Mouse (Mus musculus) colon, adult 2 months (tissue): ENCODE results near the gene March1. TPM values are rescaled to one million over a fixed set of nuclear protein-coding genes. Genes with fewer than 3 reads are reported as not detected.

Experiments used
- polyA plus RNA-seq: library from polyadenylated mRNA; depleted of rRNA; stranded (reverse); fragments of >200 nt; gene quantifications from 2 replicates; pipeline ENCODE4 v1.2.3, GENCODE M21; 2012; rRNA removed

The March1 gene
- 0.41 and 0.57 TPM in 2 replicates for polyA plus RNA-seq

DNA sequence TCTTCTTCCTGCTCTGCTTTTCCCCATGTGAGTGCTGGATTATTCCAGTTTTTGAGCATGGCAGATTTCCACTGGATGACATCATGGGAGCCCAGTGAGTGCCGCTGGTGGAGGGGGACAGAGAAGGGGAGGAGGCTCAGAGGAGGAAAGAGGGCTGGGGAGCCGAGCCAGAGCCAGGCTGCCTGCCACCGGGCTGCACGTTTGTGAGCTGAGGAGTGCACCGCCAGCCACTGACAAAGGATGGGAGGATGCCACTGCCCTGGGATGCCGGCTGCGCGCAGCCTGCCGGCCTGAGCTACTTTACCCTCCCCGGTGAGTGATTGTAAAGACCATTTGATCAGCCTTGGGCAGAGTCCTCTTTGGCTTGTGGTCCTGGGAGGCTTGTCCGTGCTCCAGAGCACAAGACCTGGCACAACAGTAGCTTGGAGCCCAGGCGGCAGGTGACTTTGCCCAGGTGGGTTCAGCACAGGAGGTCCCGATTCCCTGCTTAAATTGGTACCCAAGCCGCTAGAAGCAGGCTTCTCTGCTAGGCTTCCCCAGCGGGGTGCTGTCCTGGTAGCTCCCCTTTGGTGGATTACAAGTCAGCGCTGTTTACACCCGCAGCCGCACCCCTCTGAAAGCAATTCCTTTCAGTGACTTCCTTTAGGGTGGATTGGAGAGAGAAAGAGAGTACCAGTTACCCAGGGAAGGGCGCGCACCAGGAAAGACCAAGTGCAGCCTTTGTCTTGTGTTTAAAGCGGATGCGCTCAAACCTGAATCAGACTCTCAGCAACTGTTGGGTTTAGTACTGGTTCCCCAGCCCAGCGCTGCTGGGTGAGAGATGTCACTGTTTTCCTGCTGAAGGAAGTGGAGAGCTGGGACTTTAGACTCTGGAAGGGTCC lies at the start of gene March1:
Gene March1, plus strand, starts transcription at position 30 of the 881 bp plus-strand sequence.

DNA sequence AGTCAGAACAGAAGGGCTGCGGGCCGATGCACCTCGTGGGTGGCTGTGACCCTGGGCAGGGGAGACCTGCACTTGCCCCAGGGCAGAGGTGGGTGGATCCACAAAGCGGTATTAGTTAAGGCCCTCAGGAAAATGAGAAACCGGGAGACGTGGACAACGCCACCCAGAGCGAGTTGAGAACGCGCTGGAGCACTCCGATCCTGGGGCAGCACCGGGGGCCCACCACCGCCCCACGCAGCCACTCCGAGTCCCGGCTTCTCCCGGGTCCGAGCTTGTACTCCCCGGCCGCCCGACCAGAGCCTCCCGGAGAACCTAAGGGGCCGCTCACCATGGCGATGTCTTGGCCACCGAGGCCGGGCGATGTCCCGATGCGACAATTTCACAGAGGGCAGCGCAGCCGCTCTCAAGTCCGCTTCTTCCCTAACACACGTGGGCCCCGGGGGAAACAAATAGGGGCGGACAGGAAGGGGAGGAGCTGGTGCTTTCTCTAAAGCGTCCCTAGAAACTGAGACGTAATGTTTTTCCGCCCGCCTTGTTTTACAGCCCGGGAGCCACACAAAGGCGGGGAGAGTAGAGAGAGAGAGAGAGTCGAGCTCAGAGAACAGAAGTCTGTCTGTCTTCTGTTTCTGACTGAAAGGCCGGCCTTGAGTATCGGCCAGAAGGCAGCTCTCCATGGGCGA lies 868.5 kb downstream of the March1 start, which contains the start of gene Tma16:
Gene Tma16, minus strand, starts transcription at position 447 of the 680 bp plus-strand sequence.

DNA sequence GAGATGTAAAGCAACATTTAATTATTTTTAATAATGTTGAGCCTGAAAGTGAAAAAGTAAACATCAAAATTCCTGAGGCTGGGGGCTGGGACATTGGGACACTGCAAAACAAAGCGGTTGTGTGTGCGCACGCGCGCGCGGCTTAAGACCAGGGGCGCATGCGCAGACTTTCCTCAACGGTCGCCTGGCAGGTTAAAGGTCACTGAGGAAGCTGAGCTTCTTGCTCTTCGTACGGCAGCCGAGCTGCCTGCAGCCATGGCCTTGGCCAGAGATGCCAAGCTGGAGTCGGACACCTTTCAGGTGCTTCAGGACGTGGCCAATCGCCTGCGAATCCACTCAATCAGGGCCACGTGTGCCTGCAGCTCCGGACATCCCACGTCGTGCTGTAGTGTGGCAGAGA lies 893.8 kb downstream of the March1 start, which contains the start of gene Tktl2:
Gene Tktl2, plus strand, starts transcription at position 220 of the 400 bp plus-strand sequence.

